Mouse (Mus musculus) CD8-positive naive resting alpha-beta T cell, adult 2 months (primary cell): ENCODE measurements around the gene Obscn.

Experiments used
- DNase-seq, 2 experiments: peaks; one replicate each; pipeline ENCODE4 v3.0.0; 2022; ENCODE audit warnings: low read depth in 2 of 2, low spot score in 2 of 2

Gene Obscn

GRCm38 (mm10) chr11:58984657-58985056 lies 151.5 kb downstream of the Obscn start:
- DNase-seq, result no peak

GRCm38 (mm10) chr11:58983691-58984341 lies 152.4 kb downstream of the Obscn start:
- no peak for DNase-seq

GRCm38 (mm10) chr11:58982471-58983097 lies 153.6 kb downstream of the Obscn start:
- DNase-seq, result no peak

- DNase-seq, result peak; percentile 55 to 74
Observed at GRCm38 (mm10) chr11:58981541-58982447, 154.4 kb downstream of the Obscn start.

- no peak for DNase-seq
Observed at GRCm38 (mm10) chr11:58980381-58980990, 155.7 kb downstream of the Obscn start.

GRCm38 (mm10) chr11:58979661-58980060 lies 156.5 kb downstream of the Obscn start:
- DNase-seq, result no peak

GRCm38 (mm10) chr11:58979183-58979582 lies 157.0 kb downstream of the Obscn start:
- no peak for DNase-seq

- no peak for DNase-seq
Observed at GRCm38 (mm10) chr11:58978706-58979030, 157.5 kb downstream of the Obscn start.

GRCm38 (mm10) chr11:58978027-58978705 lies 158.0 kb downstream of the Obscn start, which contains the start of gene Trim11:
Trim11 (plus strand) TSS chr11:58978093.
- peak; percentile 50 to 58 for DNase-seq

GRCm38 (mm10) chr11:58977607-58978026 lies 158.6 kb downstream of the Obscn start:
- DNase-seq, result peak in 1 of 2 experiments; percentile 16

GRCm38 (mm10) chr11:58977150-58977549 lies 159.1 kb downstream of the Obscn start:
- no peak for DNase-seq

GRCm38 (mm10) chr11:58974414-58974813 lies 161.8 kb downstream of the Obscn start:
- no peak for DNase-seq

- no peak for DNase-seq
Observed at GRCm38 (mm10) chr11:58971796-58972195, 164.4 kb downstream of the Obscn start.

GRCm38 (mm10) chr11:58970831-58971530 lies 165.2 kb downstream of the Obscn start:
- no peak for DNase-seq

- no peak for DNase-seq
Observed at GRCm38 (mm10) chr11:58969659-58970058, 166.5 kb downstream of the Obscn start.

- no peak for DNase-seq
Observed at GRCm38 (mm10) chr11:58969027-58969426, 167.2 kb downstream of the Obscn start.

- DNase-seq, result no peak
Observed at GRCm38 (mm10) chr11:58968551-58968950, 167.7 kb downstream of the Obscn start.

- DNase-seq, result peak; percentile 26 to 61
Observed at GRCm38 (mm10) chr11:58967346-58967745, 168.9 kb downstream of the Obscn start.

- DNase-seq, result no peak
Observed at GRCm38 (mm10) chr11:58965001-58965760, 171.0 kb downstream of the Obscn start.
